Mouse (Mus musculus): ENCODE results near the gene Pdia5. TPM values are rescaled to one million over a fixed set of nuclear protein-coding genes. Genes with fewer than 3 reads are reported as not detected.

Gene Pdia5
- polyA plus RNA-seq, 1 experiment = 12.2 TPM

DNA sequence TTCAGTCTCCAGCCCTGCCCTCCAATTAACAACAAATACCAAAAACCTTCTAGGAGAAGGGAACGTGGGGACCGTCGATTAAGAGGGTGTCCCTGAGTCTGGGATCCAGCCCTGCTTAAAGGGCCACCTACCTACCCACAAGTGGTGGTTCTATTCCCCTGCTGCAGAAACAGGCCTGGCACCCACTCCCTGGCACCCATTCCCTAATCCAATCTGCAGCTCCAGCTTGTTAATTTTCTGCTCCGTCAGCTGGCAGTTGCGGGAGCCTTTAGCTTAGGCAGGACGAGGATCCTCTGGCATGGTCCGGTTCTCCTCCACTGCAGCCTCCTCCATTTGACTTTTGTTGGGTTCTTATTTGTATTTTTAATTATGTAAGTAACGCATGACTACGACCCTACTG is 87.3 kb downstream of the Pdia5 start:
- DNase-seq (ENCODE audit: low read depth) = peak; percentile 11
- TF ChIP-seq POLR2A (IDR thresholded peaks at IDR 0.05; ENCODE audit: borderline replicate concordance, extremely low read depth, insufficient read depth, insufficient read length, poor library complexity, severe bottlenecking) = no peak
- TF ChIP-seq CTCF (IDR thresholded peaks at IDR 0.05; ENCODE audit: borderline replicate concordance, extremely low read depth, insufficient read depth, insufficient read length) = no peak

DNA sequence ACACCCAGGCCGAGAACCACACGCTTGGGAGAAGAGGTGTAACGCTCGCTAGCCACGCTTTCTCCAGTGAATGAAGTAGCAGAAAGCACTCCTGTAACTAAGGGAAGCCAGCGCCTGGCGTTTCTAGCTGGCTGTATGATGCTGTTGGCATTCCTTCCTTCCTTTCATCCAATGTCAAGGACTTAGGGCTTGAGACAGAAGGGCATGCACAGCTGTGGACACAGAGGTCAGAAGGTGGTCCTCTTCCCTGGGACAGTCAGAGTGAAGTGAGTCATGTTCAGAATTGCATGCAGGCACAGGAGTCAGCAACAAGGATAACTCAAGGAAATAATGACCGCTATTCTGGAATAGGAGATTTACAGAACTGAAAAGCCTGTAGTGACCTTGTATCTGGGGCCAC is 97.9 kb downstream of the Pdia5 start:
- DNase-seq (ENCODE audit: low read depth) = peak; percentile 6
- TF ChIP-seq POLR2A (IDR thresholded peaks at IDR 0.05; ENCODE audit: borderline replicate concordance, extremely low read depth, insufficient read depth, insufficient read length, poor library complexity, severe bottlenecking) = no peak
- TF ChIP-seq CTCF (IDR thresholded peaks at IDR 0.05; ENCODE audit: borderline replicate concordance, extremely low read depth, insufficient read depth, insufficient read length) = no peak

GRCm38 (mm10) chr16:35385654-35386053 is 105.0 kb downstream of the Pdia5 start:
- no peak for DNase-seq (ENCODE audit: low read depth)
- TF ChIP-seq POLR2A (IDR thresholded peaks at IDR 0.05; ENCODE audit: borderline replicate concordance, extremely low read depth, insufficient read depth, insufficient read length, poor library complexity, severe bottlenecking) (no peak), CTCF (IDR thresholded peaks at IDR 0.05; ENCODE audit: borderline replicate concordance, extremely low read depth, insufficient read depth, insufficient read length) (no peak)

GRCm38 (mm10) chr16:35380048-35380447 is 110.6 kb downstream of the Pdia5 start:
- TF ChIP-seq CTCF (IDR thresholded peaks at IDR 0.05; ENCODE audit: borderline replicate concordance, extremely low read depth, insufficient read depth, insufficient read length) = no peak
- no peak for TF ChIP-seq POLR2A (IDR thresholded peaks at IDR 0.05; ENCODE audit: borderline replicate concordance, extremely low read depth, insufficient read depth, insufficient read length, poor library complexity, severe bottlenecking)
- no peak for DNase-seq (ENCODE audit: low read depth)

DNA sequence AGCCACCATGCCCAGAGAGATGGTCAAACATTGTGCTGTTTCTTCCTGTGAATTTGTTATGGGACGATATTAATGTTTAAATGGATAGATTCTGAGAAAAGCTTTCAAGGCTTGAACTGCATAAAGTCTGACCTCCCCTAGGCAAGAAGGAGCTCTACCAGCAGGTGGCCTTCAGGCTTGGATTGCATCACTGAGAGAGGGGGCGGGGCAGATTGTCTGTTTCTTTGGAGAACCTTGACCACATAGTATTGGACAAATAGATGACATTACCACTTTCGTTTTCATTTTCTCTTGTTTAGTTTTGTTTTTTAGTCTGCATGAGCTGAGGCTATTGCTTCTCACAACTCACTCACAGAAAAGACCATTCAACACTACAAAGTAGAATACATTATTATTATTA is 111.3 kb downstream of the Pdia5 start:
- no peak for DNase-seq (ENCODE audit: low read depth)
- TF ChIP-seq CTCF (IDR thresholded peaks at IDR 0.05; ENCODE audit: borderline replicate concordance, extremely low read depth, insufficient read depth, insufficient read length) = no peak
- no peak for TF ChIP-seq POLR2A (IDR thresholded peaks at IDR 0.05; ENCODE audit: borderline replicate concordance, extremely low read depth, insufficient read depth, insufficient read length, poor library complexity, severe bottlenecking)

DNA sequence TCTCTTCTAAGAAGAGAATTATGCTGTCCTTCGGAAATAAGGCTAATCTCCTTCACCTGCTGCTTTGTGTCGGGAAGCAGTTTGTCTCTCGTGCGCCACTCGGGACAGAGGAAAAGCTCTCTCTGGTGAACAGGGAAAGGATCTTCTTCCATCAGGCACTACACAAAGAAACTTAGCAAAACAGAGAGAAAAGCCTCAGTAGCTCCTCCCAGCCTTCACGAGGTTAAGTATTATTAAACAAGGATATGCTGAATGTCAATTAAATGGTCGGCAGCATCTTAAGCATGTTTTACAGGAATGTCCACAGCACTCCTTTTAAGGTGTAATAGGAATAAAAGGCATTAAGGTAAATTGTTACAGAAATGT is 126.6 kb downstream of the Pdia5 start:
- DNase-seq (ENCODE audit: low read depth) = no peak
- TF ChIP-seq POLR2A (IDR thresholded peaks at IDR 0.05; ENCODE audit: borderline replicate concordance, extremely low read depth, insufficient read depth, insufficient read length, poor library complexity, severe bottlenecking) = no peak
- TF ChIP-seq CTCF (IDR thresholded peaks at IDR 0.05; ENCODE audit: borderline replicate concordance, extremely low read depth, insufficient read depth, insufficient read length) = no peak

DNA sequence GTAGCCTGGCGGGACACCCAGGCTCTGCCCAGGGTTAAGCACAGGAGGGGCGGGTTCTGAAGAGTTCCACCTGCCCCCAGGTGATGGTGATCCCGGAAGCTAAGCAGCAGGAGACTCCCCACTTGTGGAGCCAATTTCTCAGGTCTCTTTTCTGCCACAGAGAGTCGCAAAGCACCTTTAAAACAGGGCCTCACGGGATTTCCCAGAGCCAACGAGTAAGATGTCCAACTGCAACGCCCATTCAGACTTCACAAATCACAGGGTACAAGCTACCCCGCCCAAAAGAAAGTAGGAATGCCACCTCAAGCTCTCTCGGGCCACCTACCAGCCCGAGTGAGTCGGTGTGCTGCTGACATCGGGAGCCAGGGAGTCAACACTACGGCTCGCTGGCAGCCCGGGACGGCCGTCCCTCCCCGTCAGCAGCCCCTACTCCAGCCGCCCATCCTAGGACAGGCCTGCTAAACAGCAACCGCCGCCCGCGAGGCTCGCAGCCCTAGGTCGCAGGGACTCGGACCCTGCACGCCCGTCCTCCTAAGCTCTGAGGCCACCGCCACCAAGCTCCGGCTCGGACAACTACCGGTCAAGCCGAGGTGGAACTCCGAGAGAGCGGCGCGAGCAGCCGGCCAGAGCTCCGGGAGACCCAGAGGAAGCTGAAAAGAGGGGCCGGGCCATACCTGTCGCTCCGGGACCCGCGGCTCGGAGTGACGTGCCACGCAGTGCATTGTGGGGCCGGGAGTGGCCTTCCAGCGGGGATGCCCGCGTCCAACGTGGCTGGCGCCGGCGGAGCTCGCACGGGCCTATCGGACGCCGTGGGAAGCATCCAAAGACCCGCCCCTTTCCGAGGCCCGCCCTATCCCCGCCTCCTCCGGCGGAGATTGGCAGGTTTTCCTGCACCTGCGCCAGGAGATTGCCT is 127.3 kb downstream of the Pdia5 start, which contains the start of gene Sec22a:
Gene Sec22a, minus strand, starts transcription at position 769 of the 913 bp plus-strand sequence.
- DNase-seq (ENCODE audit: low read depth) = peak; percentile 99
- TF ChIP-seq POLR2A (IDR thresholded peaks at IDR 0.05; ENCODE audit: borderline replicate concordance, extremely low read depth, insufficient read depth, insufficient read length, poor library complexity, severe bottlenecking) (peak; percentile 72; the same call in 1 of the 2 replicates), CTCF (IDR thresholded peaks at IDR 0.05; ENCODE audit: borderline replicate concordance, extremely low read depth, insufficient read depth, insufficient read length) (no peak)

DNA sequence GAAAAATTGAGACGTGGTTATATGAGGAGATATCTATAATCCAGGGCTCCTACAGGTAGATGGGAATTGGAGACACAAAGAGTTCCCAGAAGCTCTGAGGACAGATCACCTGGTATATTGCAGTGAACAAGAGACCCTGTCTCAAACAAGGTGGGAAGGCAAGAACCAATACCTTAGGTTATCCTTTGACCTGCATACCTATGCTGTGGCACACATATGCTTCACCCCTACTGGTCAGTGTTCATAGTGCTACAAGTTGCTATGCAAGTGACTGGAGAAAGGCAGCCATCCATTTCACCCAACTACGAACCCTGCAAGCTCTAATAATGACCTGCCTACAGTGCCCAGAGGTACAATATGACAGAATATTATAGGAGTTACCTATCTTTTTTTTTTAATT is 128.5 kb downstream of the Pdia5 start:
- TF ChIP-seq POLR2A (IDR thresholded peaks at IDR 0.05; ENCODE audit: borderline replicate concordance, extremely low read depth, insufficient read depth, insufficient read length, poor library complexity, severe bottlenecking) (no peak), CTCF (IDR thresholded peaks at IDR 0.05; ENCODE audit: borderline replicate concordance, extremely low read depth, insufficient read depth, insufficient read length) (no peak)
- no peak for DNase-seq (ENCODE audit: low read depth)

GRCm38 (mm10) chr16:35360593-35360992 is 130.1 kb downstream of the Pdia5 start:
- DNase-seq (ENCODE audit: low read depth) = peak; percentile 64
- TF ChIP-seq POLR2A (IDR thresholded peaks at IDR 0.05; ENCODE audit: borderline replicate concordance, extremely low read depth, insufficient read depth, insufficient read length, poor library complexity, severe bottlenecking) = no peak
- TF ChIP-seq CTCF (IDR thresholded peaks at IDR 0.05; ENCODE audit: borderline replicate concordance, extremely low read depth, insufficient read depth, insufficient read length) = peak; percentile 78

DNA sequence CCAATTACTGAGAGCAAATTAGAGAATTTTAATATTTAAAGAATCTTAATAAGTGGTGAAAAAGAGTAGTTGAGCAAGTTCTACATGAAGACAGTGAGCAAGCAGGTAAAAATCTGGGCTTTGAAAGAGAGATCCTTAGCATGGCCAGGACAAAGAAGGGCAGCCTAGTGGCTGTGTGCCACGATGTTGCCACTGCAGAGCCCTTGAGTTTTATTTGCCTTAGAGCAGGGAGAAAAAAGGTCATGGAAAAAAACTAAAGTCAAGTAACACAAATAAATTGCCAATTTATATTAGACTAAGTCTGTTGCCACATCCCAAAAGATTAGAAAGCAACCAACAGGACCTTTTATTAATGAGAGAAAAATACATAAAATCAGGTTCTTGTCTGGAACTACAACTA is 133.2 kb downstream of the Pdia5 start:
- no peak for DNase-seq (ENCODE audit: low read depth)
- TF ChIP-seq POLR2A (IDR thresholded peaks at IDR 0.05; ENCODE audit: borderline replicate concordance, extremely low read depth, insufficient read depth, insufficient read length, poor library complexity, severe bottlenecking) (no peak), CTCF (IDR thresholded peaks at IDR 0.05; ENCODE audit: borderline replicate concordance, extremely low read depth, insufficient read depth, insufficient read length) (no peak)

Other genes starting within 250 kb of the Pdia5 start
- gene Sec22a, start 127.0 kb downstream of the Pdia5 start, polyA plus RNA-seq (2012; rRNA removed) = 17.0 and 22.6 TPM in 2 replicates
- gene Sema5b, start 50.3 kb upstream of the Pdia5 start, polyA plus RNA-seq (2012; rRNA removed) = 68.2 and 68.8 TPM in 2 replicates

Measured in brain, embryonic 14.5 days (tissue).